In genomic region chr3:144107664-144108063, GRCm38 (mm10) we compare ENCODE assay signal across 8 mouse cellular contexts.
DNase-seq lines count a peak whose midpoint lies in the region; ATAC-seq and TF ChIP-seq lines count a peak whose summit lies in the region.
"Had no signal": no experiment of that assay in that cellular context is flagged by ENCODE, and none has a peak within 500 bp of the region (broad histone marks: within the 10 kb centered on the region; RNA-seq: fewer than 3 reads in every experiment).

No protein-coding gene starts in this region.

- H3K27ac ChIP-seq in hindbrain, postnatal 0 days, result peak overlapping the region; percentile 41; the same call in 1 of the 2 replicates
- H3K27ac ChIP-seq in midbrain, postnatal 0 days (ENCODE audit: low read depth, low read length), result no peak overlapping the region

- H3K4me2 ChIP-seq in hindbrain, postnatal 0 days (ENCODE audit: low read depth, low read length), result 0 out of 2 replicates have a peak overlapping the region, but pooled peaks have one; percentile 3
- H3K4me2 ChIP-seq in midbrain, postnatal 0 days (ENCODE audit: low read depth, low read length, poor library complexity, severe bottlenecking), result no peak overlapping the region

- H3K4me3 ChIP-seq in hindbrain, postnatal 0 days (ENCODE audit: low read length), result no peak overlapping the region
- no peak overlapping the region for H3K4me3 ChIP-seq in midbrain, postnatal 0 days (ENCODE audit: low read depth, low read length)
- H3K4me3 ChIP-seq: myocyte had no signal

- H3K9me3 ChIP-seq in hindbrain, postnatal 0 days (ENCODE audit: low read length), result no peaks in the 10 kb centered on the region
- H3K9me3 ChIP-seq in midbrain, postnatal 0 days (ENCODE audit: low read length), result no peaks in the 10 kb centered on the region

- TF ChIP-seq CTCF in hindbrain, postnatal 0 days (IDR thresholded peaks at IDR 0.05; ENCODE audit: low read depth), result peak; percentile 10; the same call in 1 of the 2 replicates
- TF ChIP-seq CTCF in midbrain, postnatal 0 days (IDR thresholded peaks at IDR 0.05), result no peak

- no peaks in the 10 kb centered on the region for H3K4me1 ChIP-seq in hindbrain, postnatal 0 days (ENCODE audit: insufficient read depth, low read length)
- 0 out of 2 replicates have a peak, but pooled peaks cover 4% of the 10 kb centered on the region for H3K4me1 ChIP-seq in midbrain, postnatal 0 days (ENCODE audit: insufficient read depth, low read length)

- ATAC-seq in hindbrain, postnatal 0 days, result peak; percentile 87
- 0 out of 2 replicates have a peak, but pooled peaks have one; percentile 31 for ATAC-seq in midbrain, postnatal 0 days (ENCODE audit: low FRiP score)
- ATAC-seq in granulocyte monocyte progenitor cell, adult 5-6 weeks (replicated peaks; ENCODE audit: poor library complexity, severe bottlenecking), result no peak

- 23% methylated on average over 7 of the region's 7 CpGs for WGBS in hindbrain, postnatal 0 days
- 32% methylated on average over 7 of the region's 7 CpGs for WGBS in midbrain, postnatal 0 days

- no peaks in the 10 kb centered on the region for H3K36me3 ChIP-seq in hindbrain, postnatal 0 days (ENCODE audit: insufficient read depth, low read length)
- H3K36me3 ChIP-seq in midbrain, postnatal 0 days (ENCODE audit: insufficient read depth, low read length), result no peaks in the 10 kb centered on the region

- H3K9ac ChIP-seq in hindbrain, postnatal 0 days (replicated peaks; ENCODE audit: low read length), result no peak overlapping the region
- H3K9ac ChIP-seq in midbrain, postnatal 0 days (replicated peaks; ENCODE audit: low read length, poor library complexity, severe bottlenecking), result no peak overlapping the region

- peak; percentile 37 for DNase-seq in brain, embryonic 18.5 days (ENCODE audit: low read depth, low spot score)
- DNase-seq in cerebellum, postnatal 36 days, result peak; percentile 80 to 81
- peak; percentile 77 for DNase-seq in hindbrain, postnatal 0 days (ENCODE audit: low spot score)
- peak; percentile 79 for DNase-seq in midbrain, postnatal 0 days (ENCODE audit: low spot score)
- DNase-seq in lung, postnatal 36 days, result no peak
- no peak for DNase-seq in lung, postnatal 10 days

- no peaks in the 10 kb centered on the region for H3K27me3 ChIP-seq in hindbrain, postnatal 0 days (ENCODE audit: insufficient read depth, low read length)
- no peaks in the 10 kb centered on the region for H3K27me3 ChIP-seq in midbrain, postnatal 0 days (ENCODE audit: insufficient read depth, low read length)

Comparison
In these comparisons a context has a peak if more than half of its experiments do, and no peak if none do; other contexts are left out.
1. DNase-seq: peak in brain, embryonic 18.5 days (single experiment), cerebellum, postnatal 36 days (2 of 2), hindbrain, postnatal 0 days (single experiment) and midbrain, postnatal 0 days (single experiment); none in lung, postnatal 36 days (single experiment) and lung, postnatal 10 days (single experiment).